Mouse (Mus musculus) large intestine, adult 2 months (tissue): ENCODE results near the gene Ten1. TPM values are rescaled to one million over a fixed set of nuclear protein-coding genes. Genes with fewer than 3 reads are reported as not detected.

Source experiments
- DNase-seq: peaks from one replicate; pipeline ENCODE4 v3.0.0-alpha.2; 2012; ENCODE audit warnings: low read depth, low spot score
- WGBS: fragments of 180-500 bp; shearing (Covaris S2); methylation state at CpG from one replicate; pipeline ENCODE4 v1.1.7; 2018; 5-methylcytosine and 5-hydroxymethylcytosine counted together
- polyA plus RNA-seq: library from polyadenylated mRNA; depleted of rRNA; stranded (reverse); fragments of >200 nt; gene quantifications from 2 replicates; pipeline ENCODE4 v1.2.3, GENCODE M21; 2012; rRNA removed

Gene Ten1
- polyA plus RNA-seq, result 52.3 and 55.4 TPM in 2 replicates

GRCm38 (mm10) chr11:116198639-116199531 lies at the start of gene Ten1, which contains the start of gene Acox1:
Gene Ten1, plus strand, starts transcription at chr11:116198855.
Gene Acox1, minus strand, starts transcription at chr11:116199045.
- under 1% methylated on average over 62 of the region's 62 CpGs for WGBS
- peak; percentile 96 for DNase-seq

- WGBS, result 89% methylated on average over 6 of the region's 6 CpGs
- no peak for DNase-seq
Observed at GRCm38 (mm10) chr11:116149341-116149740, 49.3 kb upstream of the Ten1 start.

- DNase-seq, result no peak
- WGBS, result 92% methylated on average over 2 of the region's 2 CpGs
Observed at GRCm38 (mm10) chr11:116150960-116151359, 47.7 kb upstream of the Ten1 start.

GRCm38 (mm10) chr11:116161312-116161711 lies 37.3 kb upstream of the Ten1 start:
- 46% methylated on average over 12 of the region's 12 CpGs for WGBS
- DNase-seq, result no peak

GRCm38 (mm10) chr11:116162146-116162545 lies 36.5 kb upstream of the Ten1 start:
- no peak for DNase-seq
- 78% methylated on average over 10 of the region's 10 CpGs for WGBS

- 57% methylated on average over 9 of the region's 9 CpGs for WGBS
- DNase-seq, result no peak
Observed at GRCm38 (mm10) chr11:116163002-116163401, 35.7 kb upstream of the Ten1 start.

GRCm38 (mm10) chr11:116167232-116167631 lies 31.4 kb upstream of the Ten1 start:
- DNase-seq, result no peak
- WGBS, result 21% methylated on average over 6 of the region's 6 CpGs

- DNase-seq, result peak; percentile 91
- WGBS, result under 1% methylated on average over 40 of the region's 40 CpGs
Observed at GRCm38 (mm10) chr11:116167884-116168439, 30.7 kb upstream of the Ten1 start, which contains the start of gene Fbf1. Gene Fbf1, minus strand, starts transcription at chr11:116168166.

GRCm38 (mm10) chr11:116169214-116169613 lies 29.4 kb upstream of the Ten1 start:
- no peak for DNase-seq
- WGBS, result 88% methylated on average over 3 of the region's 3 CpGs

GRCm38 (mm10) chr11:116170003-116170800 lies 28.5 kb upstream of the Ten1 start:
- WGBS, result 54% methylated on average over 5 of the region's 5 CpGs
- no peak for DNase-seq

GRCm38 (mm10) chr11:116171959-116172358 lies 26.7 kb upstream of the Ten1 start:
- DNase-seq, result no peak

GRCm38 (mm10) chr11:116174775-116175448 lies 23.7 kb upstream of the Ten1 start:
- DNase-seq, result no peak

More at GRCm38 (mm10) chr11:116171959-116172358, 26.7 kb upstream of the Ten1 start:
- 87% methylated on average over 2 of the region's 2 CpGs for WGBS

GRCm38 (mm10) chr11:116176010-116176409 lies 22.6 kb upstream of the Ten1 start:
- no peak for DNase-seq
- WGBS, result 87% methylated on average over 7 of the region's 7 CpGs

More at GRCm38 (mm10) chr11:116174775-116175448, 23.7 kb upstream of the Ten1 start:
- WGBS, result 87% methylated on average over 22 of the region's 22 CpGs

GRCm38 (mm10) chr11:116178411-116179121 lies 20.1 kb upstream of the Ten1 start:
- WGBS, result 85% methylated on average over 20 of the region's 20 CpGs
- no peak for DNase-seq

- DNase-seq, result no peak
- 66% methylated on average over 3 of the region's 3 CpGs for WGBS
Observed at GRCm38 (mm10) chr11:116185836-116186235, 12.8 kb upstream of the Ten1 start.

- WGBS, result 90% methylated on average over 11 of the region's 11 CpGs
- DNase-seq, result no peak
Observed at GRCm38 (mm10) chr11:116186360-116186759, 12.3 kb upstream of the Ten1 start.

- WGBS, result 69% methylated on average over 11 of the region's 11 CpGs
- DNase-seq, result no peak
Observed at GRCm38 (mm10) chr11:116187226-116187930, 11.3 kb upstream of the Ten1 start.

GRCm38 (mm10) chr11:116194619-116195018 lies 4.0 kb upstream of the Ten1 start:
- 78% methylated on average over 8 of the region's 8 CpGs for WGBS
- DNase-seq, result no peak
